Mouse (Mus musculus): ENCODE data around the gene Prr11. TPM values are rescaled to one million over a fixed set of nuclear protein-coding genes. Genes with fewer than 3 reads are reported as not detected.
"Not testable (repeated sequence)": the region's sequence is repeated elsewhere in the genome, so short reads cannot be mapped to it uniquely, and the experiment has no call there.

Prr11 gene
- total RNA-seq, 2 experiments from 2014 or later = 2.0 to 2.3 TPM

DNA sequence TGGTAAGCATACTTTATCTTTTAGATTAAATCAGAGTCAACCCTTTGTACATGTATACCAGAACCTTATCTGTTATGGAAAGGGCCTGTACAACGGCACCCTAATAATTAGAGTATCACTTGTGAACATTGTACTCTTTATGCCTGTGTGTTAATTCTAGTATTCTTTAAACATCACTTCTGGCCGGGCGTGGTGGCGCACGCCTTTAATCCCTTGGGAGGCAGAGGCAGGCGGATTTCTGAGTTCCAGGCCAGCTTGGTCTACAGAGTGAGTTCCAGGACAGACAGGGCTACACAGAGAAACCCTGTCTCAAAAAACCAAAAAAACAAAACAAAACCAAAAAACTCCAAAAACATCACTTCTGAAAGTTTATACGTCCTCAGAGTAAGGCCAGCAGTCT, 59.6 kb downstream of the Prr11 start:
- not testable (repeated sequence) for DNase-seq (ENCODE audit: low spot score in 2 of 2)

DNA sequence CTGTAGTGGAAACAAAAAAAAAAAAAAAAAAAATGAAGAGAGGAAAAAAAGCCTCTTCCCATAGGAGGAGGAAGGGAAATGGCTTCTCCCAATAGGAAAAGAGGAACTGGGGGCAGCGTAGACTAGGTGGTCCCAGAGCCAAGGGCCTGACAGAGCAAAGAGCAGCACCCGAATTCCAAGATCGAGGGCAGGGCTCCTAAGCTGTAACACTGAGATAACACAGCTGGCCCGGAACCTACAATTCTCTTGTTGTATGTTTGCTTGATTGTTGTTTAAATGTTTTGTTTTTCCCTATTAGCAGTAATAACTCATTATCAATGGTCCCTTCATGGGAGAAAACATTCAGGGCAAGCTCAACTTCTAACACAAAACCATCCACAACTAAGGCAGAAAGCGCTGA, 61.5 kb downstream of the Prr11 start:
- no peak for DNase-seq (ENCODE audit: low spot score in 2 of 2)

DNA sequence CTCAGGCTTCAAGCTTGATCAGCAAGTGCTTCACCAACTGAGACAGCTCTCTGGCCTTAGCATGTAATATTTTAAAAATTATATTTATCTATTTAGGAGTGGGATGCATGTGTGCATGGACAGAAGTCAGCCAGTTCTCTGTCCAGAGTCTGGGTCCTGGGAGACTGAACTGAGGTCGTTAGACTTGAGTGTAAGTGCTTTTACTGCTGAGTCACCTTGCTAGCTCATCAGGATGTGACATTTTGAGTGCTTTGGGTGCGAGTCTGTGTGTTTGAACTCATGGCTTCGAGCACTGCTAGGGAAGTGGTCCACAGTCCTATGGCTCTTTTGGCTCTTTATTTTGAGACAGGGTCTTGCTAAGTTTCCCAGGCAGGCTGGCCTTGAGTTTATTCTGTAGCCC, 65.5 kb downstream of the Prr11 start:
- no peak for DNase-seq (ENCODE audit: low spot score in 2 of 2)

DNA sequence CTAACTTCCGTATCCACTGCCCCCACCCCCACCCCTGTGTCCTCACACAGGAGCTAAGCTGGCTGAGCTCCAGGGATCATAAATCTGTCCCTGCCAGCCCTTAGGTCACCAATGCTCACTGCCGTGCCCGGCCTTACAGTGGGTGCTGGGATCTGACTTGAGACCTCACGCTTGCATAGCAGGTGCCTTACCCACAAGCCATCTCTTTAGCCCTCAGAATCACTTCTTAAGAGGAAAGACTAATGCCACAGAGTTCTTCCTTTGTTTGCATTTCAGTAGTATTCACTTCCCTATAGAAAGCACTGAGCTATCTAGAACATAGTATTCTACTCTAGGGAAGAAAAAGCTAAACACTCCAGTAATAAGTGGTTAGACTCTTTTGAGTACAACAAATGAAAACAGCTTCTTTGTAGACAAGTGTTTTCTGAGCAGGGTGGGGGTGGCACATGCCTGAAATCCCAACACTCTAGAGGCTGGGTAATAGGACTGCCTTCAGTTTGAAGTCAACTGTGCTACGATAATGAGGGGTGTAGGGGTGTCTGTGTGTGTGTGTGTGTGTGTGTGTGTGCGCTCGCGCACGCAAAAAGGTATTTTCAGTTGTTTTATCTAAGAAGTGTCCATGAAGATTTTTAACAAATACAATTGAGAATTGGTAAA, 69.1 kb downstream of the Prr11 start:
- DNase-seq (ENCODE audit: low spot score in 2 of 2) = no peak

Small RNA genes within 50 kb of the gene (microRNA-seq; reads per million reads assigned to microRNA genes)
- 39.0 to 145 reads per million in 2 experiments for gene Mir301

Other genes with a start within 250 kb of the Prr11 start
- 1 to 10 TPM; 7.4 to 8.6 TPM for gene Ypel2, start 115.0 kb downstream of the Prr11 start, total RNA-seq (2021)
- 10 to 100 TPM; 57.5 to 60.4 TPM for gene Gdpd1, start 34.6 kb downstream of the Prr11 start, total RNA-seq (2021)
- gene Smg8, start 21.9 kb downstream of the Prr11 start, total RNA-seq (2021) = 10 to 100 TPM; 14.8 to 15.7 TPM
- gene Ska2, start 526 bp upstream of the Prr11 start, total RNA-seq (2021) = 10 to 100 TPM; 16.8 to 16.9 TPM
- 100 to 1,000 TPM; 160 to 169 TPM for gene Trim37, start 18.4 kb upstream of the Prr11 start, total RNA-seq (2021)